Mouse (Mus musculus) megakaryocyte, embryonic 14.5 days (primary cell): ENCODE data around the gene Sept9. TPM values are rescaled to one million over a fixed set of nuclear protein-coding genes. Genes with fewer than 3 reads are reported as not detected.

Source experiments
- H3K27me3 ChIP-seq: replicated peaks from 2 replicates; pipeline ENCODE3; 2012; ENCODE audit warnings: inconsistent platforms
- H3K36me3 ChIP-seq: replicated peaks from 2 replicates; pipeline ENCODE3; 2012; ENCODE audit warnings: low read length, inconsistent platforms, mixed read lengths
- H3K4me1 ChIP-seq: 2 replicates; pipeline ENCODE4 v1.6.1; 2012; ENCODE audit warnings: inconsistent platforms
- H3K4me3 ChIP-seq: replicated peaks from 2 replicates; pipeline ENCODE3; 2012; ENCODE audit warnings: moderate library complexity, mild to moderate bottlenecking, inconsistent platforms
- H3K9me3 ChIP-seq: 2 replicates; pipeline ENCODE4 v1.6.1; 2012; ENCODE audit warnings: inconsistent platforms
- FLI1 ChIP-seq: IDR thresholded peaks from 2 replicates; pipeline ENCODE4 v1.6.1; 2012; ENCODE audit warnings: low read length, inconsistent platforms, mixed read lengths
- GATA1 ChIP-seq: IDR thresholded peaks from 3 replicates; pipeline ENCODE4 v1.6.1; 2012; ENCODE audit warnings: mixed read lengths, low read length, inconsistent platforms, borderline replicate concordance
- polyA plus RNA-seq: library from polyadenylated mRNA; stranded (reverse); fragments of >175 nt; gene quantifications from 2 replicates; pipeline ENCODE4 v1.2.3, GENCODE M21; 2012; ENCODE audit warnings: low replicate concordance; ENCODE audit not compliant: insufficient read depth

Sept9 gene
- polyA plus RNA-seq, 1 experiment: 618 TPM

DNA sequence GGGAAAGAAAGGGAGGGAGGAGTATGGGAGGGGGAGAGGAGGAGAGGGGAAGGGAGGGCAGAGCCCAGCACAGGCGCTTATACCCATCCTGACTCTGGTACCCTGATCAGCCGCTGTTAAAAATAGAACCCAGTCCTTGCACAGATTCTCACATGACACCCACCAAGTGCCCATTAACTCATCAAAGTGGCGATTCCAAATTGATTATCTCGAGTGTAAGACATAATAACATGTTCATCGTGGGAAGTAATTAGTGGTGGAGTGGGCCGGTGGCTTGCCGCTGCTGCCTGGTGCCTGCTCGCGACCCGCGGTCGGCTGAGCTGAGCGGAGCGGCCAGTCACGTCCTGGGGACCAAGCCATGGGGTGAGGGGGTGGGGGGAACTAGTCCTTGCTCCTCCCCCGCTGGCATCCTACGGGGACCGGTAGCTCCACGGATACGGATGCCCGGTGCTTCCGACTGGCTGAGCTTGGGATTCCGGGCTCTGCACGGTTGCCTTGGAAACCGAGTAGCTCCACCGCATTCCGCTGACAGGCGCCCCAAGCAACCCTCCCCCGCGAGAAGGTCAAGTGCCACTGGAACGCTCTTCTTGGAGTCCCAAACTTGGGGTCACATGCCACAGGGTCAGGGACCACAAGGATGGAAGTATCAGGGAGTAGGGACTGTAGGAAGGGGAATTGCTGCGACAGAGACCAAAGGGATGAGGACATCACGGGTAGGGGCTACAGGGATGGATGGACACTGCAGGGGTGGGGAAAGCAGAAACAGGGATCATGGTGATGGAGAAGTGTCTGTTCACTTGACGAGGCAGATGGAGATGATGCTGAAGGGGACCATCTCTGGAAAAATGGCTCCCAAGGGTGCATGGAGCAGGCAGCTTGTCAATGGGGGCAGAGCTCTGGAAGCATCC lies 195.0 kb downstream of the Sept9 start:
- peaks cover 41% of the 10 kb centered on the region for H3K4me1 ChIP-seq
- TF ChIP-seq GATA1: no peak
- no peak for TF ChIP-seq FLI1
- H3K4me3 ChIP-seq: peak overlapping the region; percentile 16
- H3K36me3 ChIP-seq: no peaks in the 10 kb centered on the region
- H3K27me3 ChIP-seq: peaks cover 89% of the 10 kb centered on the region
- peaks cover 5% of the 10 kb centered on the region for H3K9me3 ChIP-seq

DNA sequence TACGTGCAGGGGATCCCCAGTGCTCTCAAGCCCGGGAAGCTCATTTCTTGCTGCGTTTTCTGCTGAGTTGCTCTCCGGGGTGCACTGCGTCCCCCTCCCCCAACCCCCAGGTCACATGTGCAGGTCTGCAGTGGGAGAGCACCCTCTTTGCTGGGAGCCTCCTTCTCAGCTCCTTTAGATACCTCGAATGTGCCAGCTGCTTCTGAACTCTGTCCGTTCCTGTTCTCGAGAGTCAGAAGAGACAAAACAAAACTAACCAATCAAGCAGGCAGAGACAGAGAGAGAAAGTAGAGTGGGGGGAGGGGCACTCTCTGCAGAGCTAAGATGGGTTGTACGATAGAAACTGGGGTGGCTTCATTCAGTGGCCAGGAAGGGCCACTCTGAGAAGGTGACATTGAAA lies 195.8 kb downstream of the Sept9 start:
- Histone ChIP-seq H3K36me3 (no peaks in the 10 kb centered on the region), H3K9me3 (peaks cover 5% of the 10 kb centered on the region), H3K4me1 (peaks cover 35% of the 10 kb centered on the region), H3K27me3 (peaks cover 89% of the 10 kb centered on the region), H3K4me3 (no peak overlapping the region)
- no peak for TF ChIP-seq GATA1
- no peak for TF ChIP-seq FLI1

DNA sequence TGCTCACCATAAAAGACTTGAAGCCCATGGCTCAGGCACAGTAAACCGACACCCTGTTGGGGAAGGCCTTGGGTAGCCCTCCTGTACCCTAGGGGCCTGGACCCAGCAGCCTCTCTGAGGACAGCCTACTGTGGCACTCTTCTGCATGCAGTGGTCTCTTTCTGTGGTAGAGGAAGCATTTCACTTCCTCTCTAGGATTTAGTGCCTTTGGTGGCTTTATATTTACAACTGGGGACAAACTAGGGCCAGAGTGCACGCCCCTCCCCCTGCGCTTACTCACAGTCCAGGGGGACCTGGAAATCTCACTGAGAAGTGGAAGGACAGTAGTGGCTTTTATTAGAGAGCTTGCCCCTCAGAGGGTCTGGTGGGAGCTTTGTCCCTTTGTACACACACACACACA lies 197.5 kb downstream of the Sept9 start:
- Histone ChIP-seq H3K4me1 (peaks cover 18% of the 10 kb centered on the region), H3K36me3 (no peaks in the 10 kb centered on the region), H3K9me3 (peaks cover 9% of the 10 kb centered on the region), H3K4me3 (no peak overlapping the region), H3K27me3 (peaks cover 88% of the 10 kb centered on the region)
- no peak for TF ChIP-seq GATA1

DNA sequence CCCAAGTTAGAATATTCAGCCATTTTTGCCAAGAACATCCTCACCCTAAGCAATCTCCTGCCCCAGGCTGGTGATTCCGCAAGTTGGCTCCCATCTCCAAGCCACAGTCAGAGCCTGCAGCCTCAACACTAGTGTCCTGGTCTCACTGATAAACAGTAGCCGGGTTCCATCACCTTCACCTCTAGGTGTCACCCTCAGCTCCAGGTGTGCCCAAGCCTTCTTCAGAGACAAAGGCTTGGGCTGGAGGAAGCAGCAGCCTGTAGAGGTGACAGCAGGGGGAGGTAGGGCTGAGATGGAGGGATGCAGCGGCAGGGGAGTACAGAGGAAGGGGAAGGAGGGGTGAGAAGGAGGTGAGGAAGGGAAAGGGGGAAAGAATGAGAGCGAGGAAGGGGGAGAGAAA lies 198.3 kb downstream of the Sept9 start:
- TF ChIP-seq GATA1 (no peak), FLI1 (no peak)
- peaks cover 10% of the 10 kb centered on the region for H3K9me3 ChIP-seq
- H3K36me3 ChIP-seq: no peaks in the 10 kb centered on the region
- no peak overlapping the region for H3K4me3 ChIP-seq
- H3K4me1 ChIP-seq: peaks cover 25% of the 10 kb centered on the region
- H3K27me3 ChIP-seq: peaks cover 91% of the 10 kb centered on the region

DNA sequence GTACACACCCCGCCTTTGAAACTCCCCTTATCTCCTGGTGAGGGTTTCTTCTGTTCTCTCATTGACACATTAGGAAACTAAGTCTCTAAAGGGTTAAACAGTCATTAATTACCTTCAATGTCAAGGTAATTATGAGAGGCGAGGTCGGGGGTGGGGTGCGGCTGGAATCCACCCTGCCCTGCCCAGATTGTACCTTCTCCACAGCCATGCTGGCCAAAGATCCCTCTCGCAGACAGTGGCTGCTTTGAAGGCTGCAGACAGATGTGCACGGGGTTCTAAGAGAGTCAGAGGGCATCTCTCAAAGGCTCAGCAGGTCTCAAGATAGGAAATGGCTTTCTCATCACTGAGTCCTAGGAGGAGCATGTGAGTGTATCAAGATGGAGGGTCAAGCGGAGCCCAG lies 198.7 kb downstream of the Sept9 start:
- Histone ChIP-seq H3K27me3 (peaks cover 92% of the 10 kb centered on the region), H3K4me1 (peaks cover 25% of the 10 kb centered on the region), H3K36me3 (no peaks in the 10 kb centered on the region), H3K9me3 (peaks cover 10% of the 10 kb centered on the region), H3K4me3 (no peak overlapping the region)
- no peak for TF ChIP-seq FLI1
- TF ChIP-seq GATA1: no peak

DNA sequence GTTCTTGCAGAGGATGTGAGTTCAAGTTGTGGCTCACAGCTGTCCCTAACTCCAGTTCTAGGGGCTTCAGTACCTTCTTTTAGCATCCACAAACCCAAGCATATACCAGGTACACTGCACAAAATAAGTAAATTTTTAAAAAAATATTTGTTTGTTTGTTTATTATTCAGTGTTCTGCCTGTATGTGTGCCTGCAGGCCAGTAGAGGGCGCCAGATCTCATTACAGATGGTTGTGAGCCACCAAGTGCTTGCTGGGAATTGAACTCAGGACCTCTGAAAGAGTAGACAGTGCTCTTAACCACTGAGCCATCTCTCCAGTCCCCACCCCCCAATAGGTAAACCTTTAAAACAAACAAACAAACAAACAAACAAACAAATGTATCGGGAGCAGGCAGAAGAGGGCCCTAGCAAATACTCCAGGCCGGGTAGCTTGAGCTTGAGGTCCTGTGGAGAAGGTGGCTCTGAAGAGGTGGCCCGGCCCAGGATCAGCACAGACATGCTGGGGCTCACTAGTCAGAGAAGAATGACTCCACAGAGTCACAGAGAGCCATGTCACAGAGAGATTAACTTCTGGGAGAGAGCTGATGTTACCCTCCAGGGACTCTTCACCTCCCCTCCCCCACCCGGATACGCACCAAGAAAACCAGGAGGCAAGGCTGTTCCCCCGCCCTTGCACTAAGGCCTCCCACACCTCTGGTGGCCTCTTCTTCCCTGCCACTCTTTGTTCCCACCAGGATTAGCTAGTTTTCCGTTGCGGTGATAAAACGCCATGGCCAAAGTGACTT lies 202.3 kb downstream of the Sept9 start:
- TF ChIP-seq FLI1 (no peak), GATA1 (no peak)
- peaks cover 10% of the 10 kb centered on the region for H3K9me3 ChIP-seq
- peaks cover 89% of the 10 kb centered on the region for H3K27me3 ChIP-seq

DNA sequence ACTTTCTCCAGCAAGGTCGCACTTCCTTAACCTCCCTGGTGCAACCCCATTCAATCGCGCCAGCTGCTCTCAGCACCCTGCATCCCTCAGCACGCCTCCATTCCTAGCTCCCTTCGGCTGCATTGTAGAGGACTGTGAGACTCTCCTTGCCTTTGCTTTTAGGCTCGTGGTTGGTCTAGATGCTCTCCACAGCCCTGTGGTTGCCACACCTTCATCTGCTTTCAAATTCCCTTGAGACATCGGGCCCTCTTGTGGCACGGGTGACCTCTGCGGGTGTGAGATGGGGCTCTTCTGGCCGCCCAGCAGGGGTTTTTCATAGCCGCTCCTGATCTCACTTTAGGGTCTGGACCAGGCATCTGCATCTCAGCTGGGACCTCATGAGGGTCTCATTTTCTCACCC lies 203.1 kb downstream of the Sept9 start:
- H3K4me1 ChIP-seq: peaks cover 8% of the 10 kb centered on the region
- no peak overlapping the region for H3K4me3 ChIP-seq
- no peaks in the 10 kb centered on the region for H3K36me3 ChIP-seq
- H3K27me3 ChIP-seq: peaks cover 90% of the 10 kb centered on the region
- peaks cover 10% of the 10 kb centered on the region for H3K9me3 ChIP-seq
- TF ChIP-seq FLI1 (no peak), GATA1 (no peak)

More for the DNA sequence above, 202.3 kb downstream of the Sept9 start:
- Histone ChIP-seq H3K4me1 (peaks cover 9% of the 10 kb centered on the region; the same call in 1 of the 2 replicates), H3K4me3 (no peak overlapping the region), H3K36me3 (no peaks in the 10 kb centered on the region)

DNA sequence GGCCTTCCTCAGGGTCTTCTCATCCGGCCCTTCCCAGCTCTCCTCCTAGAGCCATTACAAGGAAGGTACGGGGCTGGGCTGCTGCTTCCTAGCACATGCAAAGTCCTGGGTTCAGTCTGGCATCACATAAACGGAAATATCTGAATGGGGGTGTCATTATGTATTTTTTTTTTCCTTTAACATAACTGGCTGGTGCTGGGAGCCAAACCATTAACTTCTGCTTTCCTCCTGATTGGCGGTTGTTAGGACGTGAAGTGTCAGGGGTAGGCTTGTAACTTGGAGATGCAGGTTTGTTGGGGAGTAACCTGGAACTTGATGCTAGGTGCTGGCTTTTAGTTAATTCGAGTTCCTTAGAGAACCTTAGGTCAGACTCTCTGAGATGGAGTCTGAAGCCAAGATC lies 203.6 kb downstream of the Sept9 start:
- H3K4me1 ChIP-seq: peaks cover 13% of the 10 kb centered on the region
- H3K9me3 ChIP-seq: peaks cover 10% of the 10 kb centered on the region
- no peak for TF ChIP-seq FLI1
- TF ChIP-seq GATA1: no peak
- H3K27me3 ChIP-seq: peaks cover 90% of the 10 kb centered on the region
- H3K36me3 ChIP-seq: no peaks in the 10 kb centered on the region
- H3K4me3 ChIP-seq: no peak overlapping the region

DNA sequence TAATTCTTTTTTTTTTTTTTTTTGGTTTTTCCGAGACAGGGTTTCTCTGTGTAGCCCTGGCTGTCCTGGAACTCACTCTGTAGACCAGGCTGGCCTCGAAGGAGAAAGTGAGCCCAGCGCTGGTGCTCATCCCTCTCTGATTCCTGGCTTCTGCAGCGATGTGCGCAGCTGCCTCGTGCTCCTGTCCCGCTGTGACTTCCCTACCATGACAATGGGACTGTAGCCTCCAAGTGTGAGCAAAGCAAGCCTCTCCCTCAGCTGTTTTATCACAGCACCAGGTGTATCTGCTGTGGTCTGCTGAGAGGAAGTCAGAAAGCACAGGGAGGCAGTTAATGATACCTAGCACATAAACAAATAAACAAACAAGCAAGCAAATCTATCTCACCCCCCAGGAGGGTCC lies 204.3 kb downstream of the Sept9 start:
- Histone ChIP-seq H3K36me3 (no peaks in the 10 kb centered on the region), H3K4me1 (peaks cover 19% of the 10 kb centered on the region), H3K9me3 (peaks cover 10% of the 10 kb centered on the region), H3K4me3 (no peak overlapping the region), H3K27me3 (peaks cover 90% of the 10 kb centered on the region)
- TF ChIP-seq GATA1: no peak
- TF ChIP-seq FLI1: no peak

DNA sequence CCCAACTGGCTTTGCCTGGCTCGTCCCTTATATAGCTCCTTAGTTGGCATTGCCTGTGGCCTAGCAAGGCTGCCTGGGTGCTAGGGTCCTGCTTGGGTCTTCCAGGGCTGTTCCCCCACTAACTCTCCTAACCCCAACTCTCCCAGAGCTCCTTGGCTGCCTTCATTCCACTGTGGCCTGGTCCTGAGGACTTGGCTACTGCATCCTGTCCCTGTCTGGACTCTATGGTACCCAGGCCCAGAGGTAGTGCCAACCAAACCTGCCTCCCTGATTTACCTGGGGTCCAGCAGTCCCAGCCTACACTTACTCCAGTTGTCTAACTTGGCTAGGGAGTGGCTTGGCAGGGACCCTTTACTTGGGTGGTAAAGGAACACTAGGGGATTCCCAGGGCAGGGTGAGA lies 207.2 kb downstream of the Sept9 start:
- no peak for TF ChIP-seq GATA1
- Histone ChIP-seq H3K4me1 (peaks cover 19% of the 10 kb centered on the region), H3K36me3 (no peaks in the 10 kb centered on the region), H3K4me3 (no peak overlapping the region), H3K9me3 (peaks cover 14% of the 10 kb centered on the region), H3K27me3 (peaks cover 87% of the 10 kb centered on the region)
